Mouse (Mus musculus): ENCODE measurements around the gene Rac1.
"Not testable (repeated sequence)": the region's sequence is repeated elsewhere in the genome, so short reads cannot be mapped to it uniquely, and the experiment has no call there.

The Rac1 gene

GRCm38 (mm10) chr5:143525454-143526225 lies 2.2 kb downstream of the Rac1 start:
- DNase-seq, result no peak

GRCm38 (mm10) chr5:143522882-143523281 lies 5.0 kb downstream of the Rac1 start:
- DNase-seq, result no peak

DNA sequence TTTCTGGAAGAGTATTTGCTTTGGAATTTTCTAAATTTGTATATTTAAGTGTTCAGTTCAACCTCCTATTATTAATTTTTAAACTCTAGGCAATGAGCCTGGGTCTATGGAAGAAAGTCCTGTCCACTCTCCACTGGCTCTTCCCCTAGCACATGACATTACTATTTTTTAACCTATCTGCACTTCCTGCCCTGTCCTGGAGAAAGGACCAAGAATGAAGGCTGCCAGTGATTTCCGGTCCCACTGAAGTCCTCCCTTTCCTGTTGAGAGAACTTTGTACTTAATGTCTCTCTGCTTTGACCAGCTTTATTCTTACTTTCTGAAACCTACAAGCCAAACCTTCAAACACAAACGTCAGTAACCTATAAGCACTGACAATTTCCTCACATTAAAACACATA lies 7.4 kb downstream of the Rac1 start:
- peak; percentile 55 to 76 for DNase-seq

GRCm38 (mm10) chr5:143518045-143518591 lies 9.7 kb downstream of the Rac1 start:
- DNase-seq, result no peak

DNA sequence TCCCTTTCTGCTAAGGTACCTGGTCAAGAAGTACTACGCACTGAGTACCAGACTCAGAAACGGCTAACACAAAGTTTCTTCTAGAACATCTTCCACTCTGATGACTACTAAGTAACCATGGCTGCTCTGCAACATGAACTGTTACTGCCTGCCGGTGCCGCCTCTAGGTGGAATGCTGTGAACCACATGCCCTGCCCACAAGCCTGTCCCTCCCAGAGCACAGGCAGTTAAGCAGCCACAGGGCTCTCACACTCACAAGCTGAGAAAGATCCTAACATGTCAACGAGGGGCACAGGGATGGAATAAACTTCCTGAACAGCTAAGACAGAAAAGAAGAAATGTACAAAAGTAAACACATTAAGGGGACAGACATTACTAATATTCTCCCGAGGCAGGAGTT lies 10.4 kb downstream of the Rac1 start:
- peak; percentile 29 to 45 for DNase-seq

DNA sequence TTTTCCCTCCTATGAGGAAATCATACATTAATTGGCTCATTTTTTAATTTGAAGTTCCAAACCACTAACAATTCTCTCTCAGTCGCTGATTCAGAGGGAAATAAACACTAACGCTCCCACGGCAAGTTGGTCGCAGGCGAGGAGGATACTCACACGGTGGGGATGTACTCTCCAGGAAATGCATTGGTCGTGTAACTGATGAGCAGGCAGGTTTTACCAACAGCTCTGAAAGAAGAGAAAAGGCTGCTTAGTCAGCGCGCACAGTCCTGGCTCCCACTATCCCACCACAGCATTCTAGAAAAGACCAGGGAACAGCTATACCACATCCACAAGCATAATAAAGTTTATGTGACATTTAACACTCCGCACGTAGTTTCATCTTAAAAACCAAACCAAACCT lies 10.8 kb downstream of the Rac1 start:
- DNase-seq, result no peak

- DNase-seq, result no peak
Observed at GRCm38 (mm10) chr5:143514878-143515277, 13.0 kb downstream of the Rac1 start.

- DNase-seq, result no peak
Observed at GRCm38 (mm10) chr5:143512305-143512704, 15.5 kb downstream of the Rac1 start.

- DNase-seq, result peak in 1 of 2 experiments; percentile 26
Observed at GRCm38 (mm10) chr5:143511577-143511976, 16.3 kb downstream of the Rac1 start.

DNA sequence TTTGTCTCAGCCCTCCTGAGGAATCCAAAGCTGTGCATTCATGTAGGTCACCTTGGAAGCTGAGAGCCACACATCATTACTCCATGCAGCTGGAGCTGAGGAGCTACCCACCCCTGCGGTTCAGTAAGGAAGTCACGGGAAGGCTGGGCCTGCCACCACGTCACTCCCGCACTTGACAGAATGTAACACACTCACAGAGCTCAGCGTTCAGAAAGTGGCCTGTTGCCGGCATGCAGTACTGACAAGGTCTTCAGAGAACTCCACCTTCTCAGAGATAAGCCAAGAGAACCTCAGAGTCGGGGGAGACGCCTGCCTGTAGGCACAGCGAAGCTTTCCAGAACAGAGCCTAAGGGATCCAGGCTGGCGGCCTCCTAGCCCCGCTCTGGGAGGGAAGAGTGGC lies 18.1 kb downstream of the Rac1 start:
- DNase-seq, result no peak

GRCm38 (mm10) chr5:143509294-143509693 lies 18.5 kb downstream of the Rac1 start:
- no peak for DNase-seq

GRCm38 (mm10) chr5:143505545-143505944 lies 22.3 kb downstream of the Rac1 start:
- no peak for DNase-seq

GRCm38 (mm10) chr5:143505056-143505455 lies 22.8 kb downstream of the Rac1 start:
- no peak for DNase-seq

DNA sequence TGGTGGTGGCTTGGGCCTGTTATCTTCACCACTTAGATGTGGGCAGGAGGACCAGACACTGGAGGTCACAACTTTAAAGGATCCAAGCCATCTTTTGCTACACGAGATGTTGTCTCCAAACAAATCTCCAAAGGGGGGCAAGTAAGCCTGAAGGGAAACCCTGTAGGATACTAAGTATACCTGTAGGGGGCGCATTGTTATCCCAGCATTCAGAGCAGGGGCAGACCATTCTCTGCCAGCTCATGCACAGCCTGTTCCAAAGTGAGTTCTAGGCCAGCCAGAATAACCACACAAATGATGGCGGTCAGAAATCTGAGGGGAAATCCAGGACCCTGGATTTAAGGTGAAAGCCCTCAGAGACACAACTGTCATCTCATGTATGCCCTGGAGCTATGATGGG lies 23.4 kb downstream of the Rac1 start:
- DNase-seq, result no peak

DNA sequence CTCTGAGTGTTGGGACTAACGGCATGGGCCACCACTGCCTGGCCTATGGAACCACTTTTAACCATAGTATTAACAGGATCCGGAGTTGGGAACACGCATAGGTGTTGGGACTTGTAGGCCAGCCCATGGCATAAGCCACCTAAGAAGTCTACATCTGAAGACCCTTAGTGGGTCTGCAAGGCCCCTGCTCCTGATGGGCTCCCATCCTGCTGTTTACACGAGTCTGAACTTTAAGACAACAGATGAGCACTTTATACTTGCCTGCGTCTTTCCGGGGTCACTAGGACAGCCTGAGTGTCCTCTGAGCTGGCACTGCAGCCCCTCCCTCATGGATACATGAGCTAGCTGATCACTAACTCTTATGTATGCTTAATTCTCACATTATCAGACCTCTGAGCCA lies 24.1 kb downstream of the Rac1 start:
- DNase-seq, result no peak

- DNase-seq, result peak; percentile 63 to 69
Observed at GRCm38 (mm10) chr5:143502899-143503557, 24.8 kb downstream of the Rac1 start.

DNA sequence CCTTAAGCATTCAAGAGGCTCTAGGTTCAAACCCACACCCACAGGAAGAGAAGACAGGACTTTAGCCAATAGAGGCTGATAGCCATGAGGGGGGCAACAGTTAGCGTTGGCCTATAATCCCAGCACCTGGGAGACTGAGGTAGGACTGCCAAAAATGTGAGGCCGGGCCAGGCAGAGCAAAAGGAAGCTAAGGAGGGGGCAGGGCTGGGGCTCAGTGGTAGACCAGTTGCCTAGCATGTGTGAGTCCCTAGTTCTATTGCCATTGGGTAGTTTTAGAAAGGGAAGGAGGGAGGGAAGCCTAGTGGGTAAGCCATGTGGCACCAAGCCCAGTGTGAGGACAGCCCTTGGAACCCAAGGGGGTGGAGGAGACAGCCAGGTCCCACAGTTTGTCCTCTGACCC lies 26.2 kb downstream of the Rac1 start:
- no peak for DNase-seq

DNA sequence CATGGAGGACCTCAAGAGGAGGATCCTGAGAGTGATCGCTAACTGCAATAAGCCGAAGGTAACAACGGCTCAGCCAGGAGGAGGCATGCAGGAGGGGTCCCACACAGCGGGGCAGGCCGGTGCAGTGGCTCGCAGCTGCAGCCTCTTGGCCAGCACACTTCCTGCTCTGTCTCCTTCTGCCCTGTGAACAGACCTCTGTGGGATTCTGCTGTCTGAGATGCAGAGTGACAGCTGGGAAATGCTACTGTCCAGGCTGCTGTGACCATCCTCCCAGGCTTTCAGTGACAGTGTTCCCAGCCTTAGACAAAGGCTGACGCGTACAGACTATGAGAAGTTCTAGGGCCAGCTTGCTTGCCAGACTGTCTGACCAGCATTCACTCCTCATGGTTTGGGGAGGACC lies 26.7 kb downstream of the Rac1 start:
- no peak for DNase-seq

GRCm38 (mm10) chr5:143500711-143501110 lies 27.1 kb downstream of the Rac1 start:
- not testable (repeated sequence) for DNase-seq

- DNase-seq, result no peak
Observed at GRCm38 (mm10) chr5:143499686-143500085, 28.1 kb downstream of the Rac1 start.

DNA sequence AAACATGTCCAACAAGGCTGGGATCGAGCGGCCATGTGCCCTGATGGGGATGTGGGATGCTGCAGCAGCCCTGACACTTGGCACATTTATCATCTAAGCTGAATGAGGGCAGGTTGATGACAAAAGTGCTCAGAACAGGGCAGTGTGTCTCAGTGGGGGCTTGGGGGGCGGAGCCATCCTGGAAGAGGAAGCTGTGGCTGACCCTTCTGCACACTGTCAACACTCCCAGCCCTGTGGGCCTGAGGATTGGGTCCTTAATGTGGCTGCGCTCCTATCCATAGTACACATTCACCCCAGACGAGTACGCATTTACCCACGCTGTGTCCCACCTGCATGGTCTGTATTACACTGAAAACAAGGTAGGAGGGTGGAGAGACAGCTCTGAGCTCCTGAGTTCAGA lies 28.6 kb downstream of the Rac1 start:
- DNase-seq, result no peak

- DNase-seq, result no peak
Observed at GRCm38 (mm10) chr5:143497451-143497850, 30.4 kb downstream of the Rac1 start.

GRCm38 (mm10) chr5:143495708-143496107 lies 32.1 kb downstream of the Rac1 start:
- DNase-seq, result no peak

- no peak for DNase-seq
Observed at GRCm38 (mm10) chr5:143493163-143493562, 34.7 kb downstream of the Rac1 start.

Data from kidney, postnatal 36 days (tissue).